Mouse (Mus musculus) lung, embryonic 14.5 days (tissue): ENCODE data around the gene Klrb1c. TPM values are rescaled to one million over a fixed set of nuclear protein-coding genes. Genes with fewer than 3 reads are reported as not detected.
"Not testable (repeated sequence)": the region's sequence is repeated elsewhere in the genome, so short reads cannot be mapped to it uniquely, and the experiment has no call there.

Source experiments
- ATAC-seq: fragments of 200-750 bp; cut with Nextera tagmentation; 2 replicates; pipeline ENCODE4 v1.8.0; 2017; ENCODE audit warnings: mild to moderate bottlenecking, moderate TSS enrichment, moderate library complexity; ENCODE audit not compliant: insufficient read depth
- DNase-seq: peaks from one replicate; pipeline ENCODE4 v3.0.0-alpha.2; 2015
- H3K27ac ChIP-seq: fragments of 300-500 bp; sonication (generic); 2 replicates; pipeline ENCODE4 v1.5.1; 2014; ENCODE audit warnings: low read depth, mild to moderate bottlenecking, moderate library complexity
- H3K27me3 ChIP-seq: fragments of 300-500 bp; sonication (generic); 2 replicates; pipeline ENCODE4 v1.6.1; 2014; ENCODE audit warnings: low read length, control low read depth; ENCODE audit not compliant: insufficient read depth
- H3K36me3 ChIP-seq: fragments of 300-500 bp; sonication (generic); 2 replicates; pipeline ENCODE4 v1.6.1; 2014; ENCODE audit warnings: control low read depth; ENCODE audit not compliant: insufficient read depth
- H3K4me1 ChIP-seq: fragments of 300-500 bp; sonication (generic); 2 replicates; pipeline ENCODE4 v1.6.1; 2014; ENCODE audit warnings: antibody characterized with exemption, control low read depth; ENCODE audit not compliant: insufficient read depth
- H3K4me2 ChIP-seq: fragments of 300-500 bp; sonication (generic); 2 replicates; pipeline ENCODE4 v1.6.1; 2014; ENCODE audit warnings: mild to moderate bottlenecking
- H3K4me3 ChIP-seq: fragments of 300-500 bp; sonication (generic); 2 replicates; pipeline ENCODE4 v1.5.1; 2014; ENCODE audit warnings: low read depth, low read length
- H3K9ac ChIP-seq: fragments of 300-500 bp; sonication (generic); 2 replicates; pipeline ENCODE4 v1.6.1; 2014
- H3K9me3 ChIP-seq: fragments of 300-500 bp; sonication (generic); 2 replicates; pipeline ENCODE4 v1.6.1; 2016; ENCODE audit warnings: low read depth, low read length, control low read depth
- CTCF ChIP-seq: IDR thresholded peaks from 2 replicates; pipeline ENCODE4 v1.5.1; 2016; ENCODE audit warnings: antibody characterized with exemption, low read depth
- WGBS: fragments of 180-500 bp; shearing (Covaris S2); extraction: QIAGEN DNeasy Blood & Tissue Kit; methylation state at CpG from one replicate; pipeline ENCODE4 v1.1.7; 2014; 5-methylcytosine and 5-hydroxymethylcytosine counted together
- polyA plus RNA-seq: library from polyadenylated mRNA; unstranded; fragments of >200 nt; fragmentation: Nextera tagmentation; extraction: Ambion mirVana; gene quantifications from 2 replicates; pipeline ENCODE4 v1.2.1, GENCODE M21; 2014

Klrb1c gene
- polyA plus RNA-seq, 1 experiment from 2014 or later: 0.26 TPM

DNA sequence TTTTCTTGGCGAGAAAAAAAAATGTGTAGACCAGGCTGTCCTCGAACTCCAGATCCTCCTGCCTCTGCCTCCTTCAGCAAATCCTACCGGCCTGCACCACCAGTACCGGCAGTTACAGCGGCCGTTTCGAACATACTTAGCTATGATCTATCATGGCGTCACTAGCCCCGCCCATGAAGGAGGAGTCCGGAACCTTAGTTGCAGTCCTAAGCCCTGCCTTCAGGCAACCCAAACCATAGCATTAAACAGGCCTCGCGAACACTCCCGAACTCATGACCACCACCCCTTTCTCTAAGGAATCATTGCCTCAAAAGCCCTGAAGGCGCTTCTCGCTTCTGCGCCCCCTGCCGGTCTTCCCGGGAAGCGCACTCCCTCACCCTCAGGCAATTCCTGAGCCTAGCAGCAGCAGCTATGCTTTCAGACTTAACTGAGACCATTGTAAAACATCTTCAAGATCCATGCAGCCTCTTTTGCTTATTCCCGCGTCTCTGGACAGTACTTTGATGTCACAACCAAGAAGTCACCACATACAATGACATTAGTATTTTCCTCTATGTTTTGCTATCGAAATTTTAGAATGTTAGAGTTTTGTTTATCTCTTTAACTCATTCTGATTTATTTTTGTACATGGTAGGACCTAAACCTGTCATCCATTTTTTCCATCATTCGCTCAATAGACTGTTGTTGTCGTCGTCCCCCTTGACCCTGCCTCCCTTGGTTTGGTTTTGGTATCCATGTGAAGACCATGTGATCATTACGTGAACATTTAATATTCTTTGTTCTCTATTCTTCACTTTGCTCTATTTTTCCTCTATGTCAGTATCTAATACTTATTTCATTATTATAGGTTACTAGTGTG lies 14.2 kb upstream of the Klrb1c start:
- H3K4me1 ChIP-seq: no peaks in the 10 kb centered on the region; the same call in 1 of the 2 replicates
- DNase-seq (peak; percentile 98), ATAC-seq (peak; percentile 95)
- H3K27ac ChIP-seq: peak overlapping the region; percentile 81; the same call in 1 of the 2 replicates
- peak overlapping the region; percentile 73 for H3K4me2 ChIP-seq
- H3K9me3 ChIP-seq: no peaks in the 10 kb centered on the region
- H3K36me3 ChIP-seq: no peaks in the 10 kb centered on the region
- 5% methylated on average over 26 of the region's 26 CpGs for WGBS
- peak overlapping the region; percentile 46 for H3K4me3 ChIP-seq
- peak; percentile 99 for TF ChIP-seq CTCF
- H3K9ac ChIP-seq: peak overlapping the region; percentile 55
- no peaks in the 10 kb centered on the region for H3K27me3 ChIP-seq

DNA sequence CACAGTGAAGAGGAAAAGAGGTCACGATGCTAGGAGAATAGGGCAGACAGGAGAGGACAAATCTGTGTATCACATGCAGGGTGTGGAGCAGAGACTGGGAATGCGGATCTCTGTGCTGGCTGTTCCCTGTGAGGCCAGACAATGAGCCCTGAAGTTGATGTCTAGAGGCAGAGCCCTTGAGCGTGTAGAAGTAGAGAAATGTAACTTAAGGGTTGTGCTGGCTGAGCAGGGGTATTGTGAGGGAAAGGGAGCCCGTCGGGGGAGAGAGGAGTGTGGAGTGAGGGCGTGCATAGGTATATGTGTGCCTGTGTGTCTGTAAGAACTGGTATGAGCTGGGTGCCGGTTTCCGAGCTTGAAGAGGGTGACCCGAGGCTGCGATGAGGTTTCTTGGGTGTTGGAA lies 13.5 kb upstream of the Klrb1c start:
- no peaks in the 10 kb centered on the region; the same call in 1 of the 2 replicates for H3K4me1 ChIP-seq
- H3K27ac ChIP-seq: peak overlapping the region; percentile 81; the same call in 1 of the 2 replicates
- no peak for TF ChIP-seq CTCF
- peak overlapping the region; percentile 55 for H3K9ac ChIP-seq
- WGBS: 12% methylated on average over 10 of the region's 10 CpGs
- no peaks in the 10 kb centered on the region for H3K36me3 ChIP-seq
- peak overlapping the region; percentile 46 for H3K4me3 ChIP-seq
- ATAC-seq (peak; percentile 57), DNase-seq (no peak)
- H3K4me2 ChIP-seq: peak overlapping the region; percentile 73
- no peaks in the 10 kb centered on the region for H3K9me3 ChIP-seq
- H3K27me3 ChIP-seq: no peaks in the 10 kb centered on the region

DNA sequence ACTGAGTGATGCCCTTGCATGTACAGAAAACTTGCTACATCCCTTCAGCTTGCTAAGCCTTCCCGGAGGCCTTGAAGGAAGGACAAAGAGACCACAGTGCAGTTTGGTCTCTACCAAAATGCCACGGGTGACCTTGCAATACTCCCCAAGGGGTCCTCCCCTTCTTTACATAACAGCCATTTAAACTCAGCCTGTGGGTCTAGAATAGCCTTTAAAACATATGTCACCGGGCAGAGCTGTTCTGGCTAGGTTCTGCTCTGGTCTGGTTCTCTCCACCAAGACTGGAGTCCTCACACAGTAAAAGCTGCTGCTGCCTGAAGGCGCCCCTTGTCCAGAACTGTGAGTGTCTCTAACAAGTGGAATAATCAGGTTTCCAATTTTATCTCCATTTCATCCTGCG lies 11.7 kb upstream of the Klrb1c start:
- ATAC-seq, H3K9ac ChIP-seq: not testable (repeated sequence)
- WGBS: 77% methylated on average over 5 of the region's 5 CpGs

DNA sequence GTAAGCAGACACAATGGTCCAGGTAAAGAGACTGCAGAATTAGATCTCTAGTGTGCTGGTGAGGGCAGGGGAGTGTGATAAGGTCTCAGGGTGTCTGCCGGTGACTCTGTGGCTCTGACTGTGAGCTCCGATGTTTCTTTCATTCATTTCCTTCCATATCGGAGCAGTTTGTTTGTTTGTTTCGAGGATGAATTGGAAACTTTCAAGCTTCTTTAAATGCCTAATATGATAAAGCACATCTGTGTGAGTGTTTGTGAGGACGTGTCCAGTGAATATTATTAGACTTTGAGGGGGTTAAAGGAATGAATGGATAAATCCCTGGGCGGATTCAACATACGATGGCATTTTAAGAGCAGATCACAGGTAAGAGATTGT lies 10.9 kb upstream of the Klrb1c start:
- H3K27ac ChIP-seq: peak overlapping the region; percentile 43; the same call in 1 of the 2 replicates
- H3K27me3 ChIP-seq: no peaks in the 10 kb centered on the region
- ATAC-seq: no peak
- no peaks in the 10 kb centered on the region for H3K36me3 ChIP-seq
- 16% methylated on average over 7 of the region's 7 CpGs for WGBS
- H3K4me2 ChIP-seq: peak overlapping the region; percentile 57
- H3K9ac ChIP-seq: peak overlapping the region; percentile 65
- no peak for TF ChIP-seq CTCF
- DNase-seq: peak; percentile 26
- no peaks in the 10 kb centered on the region; the same call in 1 of the 2 replicates for H3K4me1 ChIP-seq
- no peaks in the 10 kb centered on the region for H3K9me3 ChIP-seq
- peak overlapping the region; percentile 57 for H3K4me3 ChIP-seq

More for the DNA sequence above, 11.7 kb upstream of the Klrb1c start:
- H3K36me3 ChIP-seq, H3K27ac ChIP-seq, H3K4me3 ChIP-seq, DNase-seq, H3K9me3 ChIP-seq, H3K27me3 ChIP-seq, H3K4me2 ChIP-seq, H3K4me1 ChIP-seq: not testable (repeated sequence)

DNA sequence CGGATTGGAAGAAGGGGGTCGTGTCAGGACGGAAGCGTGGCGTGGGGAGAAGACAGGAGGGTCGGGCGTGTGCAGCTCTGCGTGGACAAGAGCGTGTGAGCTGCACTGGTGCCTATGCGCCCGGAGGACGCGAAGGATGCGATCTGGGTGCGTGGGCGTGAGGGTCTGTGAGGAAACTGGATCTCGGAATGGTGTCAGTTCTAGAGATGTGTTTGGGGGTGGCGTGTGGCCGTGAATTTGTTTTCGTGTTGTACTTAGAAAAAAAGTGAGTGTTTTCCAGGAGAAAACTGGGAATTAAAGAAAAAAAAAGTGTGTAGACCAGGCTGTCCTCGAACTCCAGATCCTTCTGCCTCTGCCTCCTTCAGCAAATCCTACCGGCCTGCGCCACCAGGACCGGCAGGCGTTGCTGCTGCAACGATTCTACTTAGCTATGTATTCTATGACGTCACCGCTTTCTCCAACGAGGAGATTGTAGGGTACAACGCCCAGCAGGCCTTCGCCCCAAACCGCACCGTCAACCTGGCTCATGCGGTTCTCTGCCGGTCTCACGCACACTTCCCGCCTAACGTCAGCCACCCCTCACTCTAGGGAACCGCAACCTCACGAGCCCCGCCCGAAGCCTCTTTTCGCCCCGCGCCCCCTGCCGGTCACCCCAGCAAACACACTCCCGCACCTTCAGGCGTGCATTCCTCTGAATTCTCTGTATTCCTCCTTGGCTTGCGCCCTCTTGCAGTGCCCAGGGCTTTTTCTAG lies 10.3 kb upstream of the Klrb1c start:
- Histone ChIP-seq H3K4me3 (peak overlapping the region; percentile 57), H3K9ac (peak overlapping the region; percentile 65), H3K4me2 (peak overlapping the region; percentile 72), H3K27ac (peak overlapping the region; percentile 92)
- not testable (repeated sequence) for H3K27me3 ChIP-seq, H3K9me3 ChIP-seq, H3K36me3 ChIP-seq, H3K4me1 ChIP-seq
- DNase-seq (peak; percentile 97), ATAC-seq (peak; percentile 64)
- under 1% methylated on average over 49 of the region's 49 CpGs for WGBS
- TF ChIP-seq CTCF: peak; percentile 87

DNA sequence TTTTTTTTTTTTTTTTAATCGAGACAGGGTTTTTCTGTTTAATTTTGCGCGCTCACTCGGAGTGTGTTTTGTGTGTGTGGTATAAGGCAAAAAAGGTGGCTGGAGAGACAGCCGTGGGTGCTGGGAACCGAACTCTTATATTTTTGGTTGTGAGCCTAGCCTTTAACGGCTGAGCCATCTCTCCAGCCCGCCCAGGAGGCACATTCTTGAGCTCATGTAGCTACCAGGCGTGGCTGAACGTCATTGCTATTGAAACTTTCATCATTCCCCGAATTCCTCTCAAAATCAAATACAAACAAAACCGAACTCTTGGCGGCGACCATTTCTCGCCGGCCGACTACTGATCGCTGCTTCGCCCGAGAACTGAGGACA lies 9.7 kb upstream of the Klrb1c start:
- H3K9me3 ChIP-seq, H3K27me3 ChIP-seq, H3K36me3 ChIP-seq, H3K4me1 ChIP-seq: not testable (repeated sequence)
- peak; percentile 95 for DNase-seq
- Histone ChIP-seq H3K9ac (peak overlapping the region; percentile 65), H3K27ac (peak overlapping the region; percentile 92), H3K4me2 (peak overlapping the region; percentile 72), H3K4me3 (peak overlapping the region; percentile 57)
- peak; percentile 40 for ATAC-seq
- WGBS: 0% methylated on average over 20 of the region's 20 CpGs
